Mouse (Mus musculus) kidney, postnatal 0 days (tissue): ENCODE measurements around the gene Itpka. TPM values are rescaled to one million over a fixed set of nuclear protein-coding genes. Genes with fewer than 3 reads are reported as not detected.

Source experiments
- ATAC-seq: fragments of 200-750 bp; cut with Nextera tagmentation; replicated peaks from 2 replicates; pipeline ENCODE4 v1.8.0; 2017; ENCODE audit warnings: low read depth, moderate number of reproducible peaks, moderate TSS enrichment, moderate library complexity; ENCODE audit not compliant: low FRiP score
- DNase-seq: peaks from one replicate; pipeline ENCODE4 v3.0.0-alpha.2; 2016; ENCODE audit warnings: low spot score
- H3K27ac ChIP-seq: fragments of 300-500 bp; sonication (generic); 2 replicates; pipeline ENCODE4 v1.5.1; 2014; ENCODE audit warnings: mild to moderate bottlenecking
- H3K27me3 ChIP-seq: fragments of 300-500 bp; sonication (generic); 2 replicates; pipeline ENCODE4 v1.6.1; 2014; ENCODE audit warnings: low read length, mixed read lengths; ENCODE audit not compliant: insufficient read depth
- H3K36me3 ChIP-seq: fragments of 300-500 bp; sonication (generic); 2 replicates; pipeline ENCODE4 v1.6.1; 2014; ENCODE audit warnings: low read length, mixed read lengths; ENCODE audit not compliant: insufficient read depth
- H3K4me1 ChIP-seq: fragments of 300-500 bp; sonication (generic); replicated peaks from 2 replicates; pipeline ENCODE4 v1.6.1; 2014; ENCODE audit warnings: antibody characterized with exemption, low read length, mixed read lengths; ENCODE audit not compliant: insufficient read depth
- H3K4me2 ChIP-seq: fragments of 300-500 bp; sonication (generic); 2 replicates; pipeline ENCODE4 v1.6.1; 2014; ENCODE audit warnings: mild to moderate bottlenecking, low read length, moderate library complexity, mixed read lengths
- H3K4me3 ChIP-seq: fragments of 300-500 bp; sonication (generic); replicated peaks from 2 replicates; pipeline ENCODE4 v1.5.1; 2014; ENCODE audit warnings: low read depth, low read length
- H3K9ac ChIP-seq: fragments of 300-500 bp; sonication (generic); 2 replicates; pipeline ENCODE4 v1.6.1; 2014; ENCODE audit warnings: low read depth, low read length
- H3K9me3 ChIP-seq: fragments of 300-500 bp; sonication (generic); replicated peaks from 2 replicates; pipeline ENCODE4 v1.6.1; 2016; ENCODE audit warnings: low read length, inconsistent platforms, mixed read lengths
- CTCF ChIP-seq: IDR thresholded peaks from 2 replicates; pipeline ENCODE4 v1.5.1; 2016; ENCODE audit warnings: antibody characterized with exemption, low read depth, mild to moderate bottlenecking, moderate library complexity
- WGBS: fragments of 180-500 bp; shearing (Covaris S2); extraction: QIAGEN DNeasy Blood & Tissue Kit; methylation state at CpG from one replicate; pipeline ENCODE4 v1.1.7; 2014; 5-methylcytosine and 5-hydroxymethylcytosine counted together
- polyA plus RNA-seq: library from polyadenylated mRNA; unstranded; fragments of >200 nt; fragmentation: Nextera tagmentation; extraction: Ambion mirVana; gene quantifications from 2 replicates; pipeline ENCODE4 v1.2.1, GENCODE M21; 2015

Itpka gene
- polyA plus RNA-seq, 1 experiment from 2014 or later = 1.1 TPM

- ATAC-seq = no peak
- H3K4me3 ChIP-seq = no peak overlapping the region
Measured at GRCm38 (mm10) chr2:119798246-119798927, 56.2 kb downstream of the Itpka start.

GRCm38 (mm10) chr2:119799181-119799960 lies 57.2 kb downstream of the Itpka start:
- TF ChIP-seq CTCF = no peak
- DNase-seq (peak; percentile 47), ATAC-seq (peak; percentile 62)
- H3K4me1 ChIP-seq = 0 out of 2 replicates have a peak, but pooled peaks cover 5% of the 10 kb centered on the region
- peak overlapping the region; percentile 74 for H3K9ac ChIP-seq
- H3K36me3 ChIP-seq = no peaks in the 10 kb centered on the region
- peak overlapping the region; percentile 100 for H3K4me2 ChIP-seq
- no peak overlapping the region for H3K27ac ChIP-seq
- no peaks in the 10 kb centered on the region for H3K27me3 ChIP-seq
- WGBS = under 1% methylated on average over 25 of the region's 89 CpGs
- H3K9me3 ChIP-seq = no peaks in the 10 kb centered on the region
- H3K4me3 ChIP-seq = peak overlapping the region; percentile 74

More at GRCm38 (mm10) chr2:119798246-119798927, 56.2 kb downstream of the Itpka start:
- no peak overlapping the region; the same call in 1 of the 2 replicates for H3K4me2 ChIP-seq
- H3K9ac ChIP-seq = no peak overlapping the region
- no peaks in the 10 kb centered on the region for H3K36me3 ChIP-seq
- H3K27ac ChIP-seq = no peak overlapping the region
- DNase-seq = peak; percentile 84
- H3K27me3 ChIP-seq = no peaks in the 10 kb centered on the region
- TF ChIP-seq CTCF = peak; percentile 71
- 0 out of 2 replicates have a peak, but pooled peaks cover 5% of the 10 kb centered on the region for H3K4me1 ChIP-seq
- H3K9me3 ChIP-seq = no peaks in the 10 kb centered on the region
- WGBS = 13% methylated on average over 13 of the region's 13 CpGs

DNA sequence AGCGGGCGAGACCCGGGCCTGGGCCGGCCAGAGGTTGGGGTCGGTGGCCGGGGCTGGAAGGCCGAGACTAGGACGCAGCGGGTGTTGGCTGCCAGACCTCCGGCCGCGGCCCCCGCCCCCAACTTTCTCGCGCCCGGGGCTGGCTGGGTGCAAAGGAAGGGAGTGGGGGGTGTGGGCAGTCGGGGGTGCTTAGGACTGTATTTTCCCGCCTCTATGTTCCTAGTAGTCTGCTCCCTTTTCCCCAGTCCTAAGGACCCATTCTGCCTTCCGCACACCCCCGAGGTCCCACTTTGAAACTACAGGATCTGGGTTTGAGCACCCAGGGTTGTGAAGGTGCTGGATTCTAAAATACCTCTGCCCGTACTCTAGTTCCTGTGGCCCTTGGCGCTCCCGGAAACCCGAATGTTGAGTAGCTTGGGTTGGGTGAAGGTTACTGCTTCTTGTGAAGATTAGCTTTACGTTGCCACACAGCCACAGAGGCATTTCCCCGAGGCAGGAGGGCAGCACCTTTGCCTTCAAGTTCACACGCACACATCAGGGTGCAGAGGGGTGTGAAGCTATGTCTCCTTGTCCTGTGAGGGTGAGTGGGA lies 57.9 kb downstream of the Itpka start:
- 0 out of 2 replicates have a peak, but pooled peaks cover 5% of the 10 kb centered on the region for H3K4me1 ChIP-seq
- WGBS = under 1% methylated on average over 27 of the region's 27 CpGs

More for the DNA sequence above, 57.9 kb downstream of the Itpka start:
- no peak overlapping the region for H3K27ac ChIP-seq
- H3K9me3 ChIP-seq = no peaks in the 10 kb centered on the region
- no peak for TF ChIP-seq CTCF
- H3K9ac ChIP-seq = peak overlapping the region; percentile 74
- DNase-seq (peak; percentile 8), ATAC-seq (0 out of 2 replicates have a peak, but pooled peaks have one; percentile 3)
- no peaks in the 10 kb centered on the region for H3K27me3 ChIP-seq
- peak overlapping the region; percentile 100 for H3K4me2 ChIP-seq
- peak overlapping the region; percentile 74 for H3K4me3 ChIP-seq
- no peaks in the 10 kb centered on the region for H3K36me3 ChIP-seq

Other genes with a start within 250 kb of the Itpka start
- 0.29 and 0.47 TPM in 2 replicates for gene Exd1, start 194.7 kb upstream of the Itpka start, polyA plus RNA-seq
- gene Chp1, start 194.6 kb upstream of the Itpka start, polyA plus RNA-seq = 68.8 and 72.2 TPM in 2 replicates
- 31.9 and 38.7 TPM in 2 replicates for gene Nusap1, start 124.0 kb upstream of the Itpka start, polyA plus RNA-seq
- gene Oip5, start 123.9 kb upstream of the Itpka start, polyA plus RNA-seq = 12.4 and 15.6 TPM in 2 replicates
- gene Ndufaf1, start 79.5 kb upstream of the Itpka start, polyA plus RNA-seq = 50.0 and 54.3 TPM in 2 replicates
- gene Rtf1, start 67.3 kb upstream of the Itpka start, polyA plus RNA-seq = 37.6 and 39.0 TPM in 2 replicates
- gene Ltk, start 18.1 kb downstream of the Itpka start, polyA plus RNA-seq = 0.52 and 0.53 TPM in 2 replicates
- 15.7 and 19.0 TPM in 2 replicates for gene Rpap1, start 45.2 kb downstream of the Itpka start, polyA plus RNA-seq
- gene Tyro3, start 55.4 kb downstream of the Itpka start, polyA plus RNA-seq = 7.7 and 9.7 TPM in 2 replicates
- gene Mga, start 154.9 kb downstream of the Itpka start, polyA plus RNA-seq = 17.5 TPM in 2 replicates
- 1.9 and 2.0 TPM in 2 replicates for gene Mapkbp1, start 230.4 kb downstream of the Itpka start, polyA plus RNA-seq